Mouse (Mus musculus): ENCODE data around the gene Pnck. TPM values are rescaled to one million over a fixed set of nuclear protein-coding genes. Genes with fewer than 3 reads are reported as not detected.

Pnck gene
- polyA plus RNA-seq, 2 experiments, result 20.9 to 27.4 TPM

DNA sequence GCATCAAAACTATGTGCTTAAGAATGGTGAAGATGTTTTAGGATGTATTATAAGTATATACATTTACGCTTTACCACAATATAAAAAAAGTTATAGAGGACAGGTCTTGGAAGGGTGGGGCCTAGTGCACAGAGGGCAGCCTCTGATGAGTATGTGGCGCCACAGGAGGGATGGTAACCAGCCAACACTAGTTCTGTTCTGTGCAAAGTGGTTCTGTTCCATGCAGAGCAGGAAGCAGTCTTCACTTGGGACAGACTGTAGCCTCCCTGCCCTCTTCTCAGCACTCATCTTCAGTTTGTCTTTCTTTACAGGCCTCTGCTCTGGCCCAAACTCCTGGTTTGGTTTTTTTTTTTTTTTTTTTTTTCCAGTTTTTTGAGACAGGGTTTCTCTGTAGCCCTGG lies 24.2 kb upstream of the Pnck start:
- no peak overlapping the region for H3K4me2 ChIP-seq (replicated peaks; ENCODE audit: low read depth, low read length, severe bottlenecking)
- no peak for TF ChIP-seq POLR2A (IDR thresholded peaks at IDR 0.05; ENCODE audit: borderline replicate concordance, extremely low read depth, insufficient read depth, insufficient read length)
- no peak overlapping the region for H3K9ac ChIP-seq (ENCODE audit: low read depth, low read length, severe bottlenecking)
- H3K36me3 ChIP-seq (ENCODE audit: control insufficient read depth, insufficient read depth, low read length), result peaks cover 26% of the 10 kb centered on the region
- no peaks in the 10 kb centered on the region for H3K4me1 ChIP-seq (ENCODE audit: control insufficient read depth, insufficient read depth, low read length)
- no peaks in the 10 kb centered on the region for H3K27me3 ChIP-seq (ENCODE audit: control insufficient read depth, insufficient read depth, low read length)
- ATAC-seq (ENCODE audit: low FRiP score, low read depth) (no peak), DNase-seq (ENCODE audit: low spot score) (no peak)
- H3K27ac ChIP-seq (replicated peaks; ENCODE audit: low read depth, low read length), result no peak overlapping the region
- H3K9me3 ChIP-seq (ENCODE audit: control insufficient read depth, low read length), result no peaks in the 10 kb centered on the region
- 76% methylated on average over 2 of the region's 2 CpGs for WGBS
- no peak overlapping the region for H3K4me3 ChIP-seq (replicated peaks; ENCODE audit: low read length)

DNA sequence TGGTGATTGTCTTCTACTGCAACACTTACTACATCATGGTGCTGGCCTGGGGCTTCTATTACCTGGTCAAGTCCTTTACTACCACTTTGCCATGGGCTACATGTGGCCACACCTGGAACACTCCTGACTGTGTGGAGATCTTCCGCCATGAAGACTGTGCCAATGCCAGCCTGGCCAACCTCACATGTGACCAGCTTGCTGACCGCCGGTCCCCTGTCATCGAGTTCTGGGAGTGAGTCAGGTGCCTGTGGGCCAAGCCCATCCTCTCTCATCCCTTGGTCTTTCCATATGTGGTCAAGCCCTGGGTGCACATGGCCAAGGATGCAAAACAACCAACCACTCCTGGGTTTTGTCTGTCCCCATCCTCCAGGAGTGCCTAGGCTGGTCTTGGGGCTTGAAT lies 16.8 kb upstream of the Pnck start:
- no peaks in the 10 kb centered on the region for H3K9me3 ChIP-seq (ENCODE audit: control insufficient read depth, low read length)
- no peaks in the 10 kb centered on the region for H3K27me3 ChIP-seq (ENCODE audit: control insufficient read depth, insufficient read depth, low read length)
- H3K27ac ChIP-seq (replicated peaks; ENCODE audit: low read depth, low read length), result no peak overlapping the region
- H3K36me3 ChIP-seq (ENCODE audit: control insufficient read depth, insufficient read depth, low read length), result peaks cover 21% of the 10 kb centered on the region
- DNase-seq (ENCODE audit: low spot score), result no peak
- no peak for ATAC-seq (ENCODE audit: low FRiP score, low read depth)
- 0 out of 2 replicates have a peak, but pooled peaks cover 3% of the 10 kb centered on the region for H3K4me1 ChIP-seq (ENCODE audit: control insufficient read depth, insufficient read depth, low read length)
- H3K9ac ChIP-seq (ENCODE audit: low read depth, low read length, severe bottlenecking), result no peak overlapping the region
- WGBS, result 88% methylated on average over 4 of the region's 4 CpGs
- TF ChIP-seq POLR2A (IDR thresholded peaks at IDR 0.05; ENCODE audit: borderline replicate concordance, extremely low read depth, insufficient read depth, insufficient read length), result no peak
- no peak overlapping the region for H3K4me3 ChIP-seq (replicated peaks; ENCODE audit: low read length)
- no peak overlapping the region for H3K4me2 ChIP-seq (replicated peaks; ENCODE audit: low read depth, low read length, severe bottlenecking)

DNA sequence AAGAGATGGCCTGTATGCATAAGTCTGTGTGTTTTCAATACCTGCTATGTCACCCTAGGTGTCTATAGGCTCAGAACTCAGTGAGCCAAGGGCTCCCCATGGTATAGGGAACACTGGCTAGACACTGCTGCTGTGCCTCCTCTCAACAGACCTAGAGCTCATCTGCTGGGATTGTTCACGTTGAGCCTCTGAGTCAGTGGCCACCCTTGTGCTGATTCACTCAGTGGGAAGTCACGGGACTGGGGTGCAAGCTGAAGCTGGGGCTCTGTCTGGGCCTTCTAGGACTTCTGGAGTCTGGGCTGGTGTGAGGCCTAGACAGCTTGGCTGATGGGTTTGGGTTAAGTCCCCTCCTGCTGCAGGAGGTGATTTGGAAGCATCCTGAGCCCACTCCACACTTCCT lies 15.3 kb upstream of the Pnck start:
- ATAC-seq (ENCODE audit: low FRiP score, low read depth), result no peak
- Histone ChIP-seq H3K9me3 (ENCODE audit: control insufficient read depth, low read length) (no peaks in the 10 kb centered on the region), H3K4me1 (ENCODE audit: control insufficient read depth, insufficient read depth, low read length) (0 out of 2 replicates have a peak, but pooled peaks cover 3% of the 10 kb centered on the region), H3K36me3 (ENCODE audit: control insufficient read depth, insufficient read depth, low read length) (peaks cover 19% of the 10 kb centered on the region; the same call in 1 of the 2 replicates), H3K27me3 (ENCODE audit: control insufficient read depth, insufficient read depth, low read length) (no peaks in the 10 kb centered on the region), H3K9ac (ENCODE audit: low read depth, low read length, severe bottlenecking) (no peak overlapping the region), H3K27ac (replicated peaks; ENCODE audit: low read depth, low read length) (no peak overlapping the region), H3K4me3 (replicated peaks; ENCODE audit: low read length) (no peak overlapping the region), H3K4me2 (replicated peaks; ENCODE audit: low read depth, low read length, severe bottlenecking) (peak overlapping the region; percentile 64; the same call in 1 of the 2 replicates)
- TF ChIP-seq POLR2A (IDR thresholded peaks at IDR 0.05; ENCODE audit: borderline replicate concordance, extremely low read depth, insufficient read depth, insufficient read length), result no peak
- WGBS, result 74% methylated on average over 2 of the region's 2 CpGs
- no peak for DNase-seq (ENCODE audit: low spot score)

DNA sequence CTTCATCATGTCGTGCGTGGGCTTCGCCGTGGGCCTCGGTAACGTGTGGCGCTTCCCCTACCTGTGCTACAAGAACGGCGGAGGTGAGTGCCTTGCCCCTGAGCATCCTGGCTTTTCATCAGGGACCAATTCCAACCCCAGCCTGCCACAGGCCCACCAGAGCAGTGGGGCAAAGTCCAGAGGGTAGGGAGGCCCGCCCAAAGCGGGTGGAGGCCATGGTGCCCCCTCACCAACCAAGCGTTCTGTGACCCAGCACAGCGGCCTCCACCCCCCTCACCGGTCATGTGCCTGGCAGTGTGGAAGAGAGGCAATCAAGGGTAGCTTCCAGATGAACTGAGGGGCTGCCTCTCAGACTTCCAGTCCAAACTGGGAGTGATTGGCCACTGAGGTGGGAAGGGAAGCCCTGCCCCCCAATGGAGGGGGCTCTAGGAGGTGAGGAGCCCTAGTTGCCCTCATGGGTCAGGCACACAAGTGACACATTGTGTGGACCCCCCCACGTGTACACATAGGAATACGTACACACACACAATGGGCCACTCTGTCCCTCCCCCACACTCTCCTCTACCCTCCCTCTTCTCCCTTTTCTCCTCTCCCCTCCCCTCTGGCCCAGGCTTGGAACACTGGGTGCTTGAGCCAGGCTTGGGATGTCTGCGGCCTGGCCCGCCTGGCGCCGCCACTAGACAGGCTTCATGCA lies 14.2 kb upstream of the Pnck start:
- no peak for ATAC-seq (ENCODE audit: low FRiP score, low read depth)
- Histone ChIP-seq H3K9ac (ENCODE audit: low read depth, low read length, severe bottlenecking) (peak overlapping the region; percentile 76), H3K36me3 (ENCODE audit: control insufficient read depth, insufficient read depth, low read length) (peaks cover 13% of the 10 kb centered on the region; the same call in 1 of the 2 replicates)

DNA sequence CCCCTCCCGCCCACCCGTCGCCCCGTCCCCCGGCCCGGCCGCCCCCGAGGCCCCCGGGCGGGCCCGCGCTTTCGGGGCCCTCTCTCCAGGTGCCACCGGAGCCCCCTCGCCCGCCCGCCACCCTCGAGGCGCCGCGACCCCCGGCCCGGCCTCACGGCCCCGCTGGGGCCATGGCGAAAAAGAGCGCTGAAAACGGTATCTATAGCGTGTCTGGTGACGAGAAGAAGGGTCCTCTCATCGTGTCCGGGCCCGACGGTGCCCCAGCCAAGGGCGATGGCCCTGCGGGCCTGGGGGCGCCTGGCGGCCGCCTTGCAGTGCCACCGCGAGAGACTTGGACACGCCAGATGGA lies 13.7 kb upstream of the Pnck start:
- no peaks in the 10 kb centered on the region for H3K9me3 ChIP-seq (ENCODE audit: control insufficient read depth, low read length)
- H3K27me3 ChIP-seq (ENCODE audit: control insufficient read depth, insufficient read depth, low read length), result no peaks in the 10 kb centered on the region
- WGBS, result 9% methylated on average over 11 of the region's 42 CpGs
- H3K9ac ChIP-seq (ENCODE audit: low read depth, low read length, severe bottlenecking), result peak overlapping the region; percentile 76
- peaks cover 9% of the 10 kb centered on the region; the same call in 1 of the 2 replicates for H3K36me3 ChIP-seq (ENCODE audit: control insufficient read depth, insufficient read depth, low read length)
- H3K4me3 ChIP-seq (replicated peaks; ENCODE audit: low read length), result peak overlapping the region; percentile 55
- DNase-seq (ENCODE audit: low spot score) (no peak), ATAC-seq (ENCODE audit: low FRiP score, low read depth) (no peak)
- peak overlapping the region; percentile 58 for H3K27ac ChIP-seq (replicated peaks; ENCODE audit: low read depth, low read length)
- H3K4me2 ChIP-seq (replicated peaks; ENCODE audit: low read depth, low read length, severe bottlenecking), result peak overlapping the region; percentile 64
- no peak for TF ChIP-seq POLR2A (IDR thresholded peaks at IDR 0.05; ENCODE audit: borderline replicate concordance, extremely low read depth, insufficient read depth, insufficient read length)
- H3K4me1 ChIP-seq (ENCODE audit: control insufficient read depth, insufficient read depth, low read length), result 0 out of 2 replicates have a peak, but pooled peaks cover 3% of the 10 kb centered on the region

More for the DNA sequence above, 14.2 kb upstream of the Pnck start:
- Histone ChIP-seq H3K27ac (replicated peaks; ENCODE audit: low read depth, low read length) (0 out of 2 replicates have a peak overlapping the region, but pooled peaks have one; percentile 58), H3K4me3 (replicated peaks; ENCODE audit: low read length) (peak overlapping the region; percentile 55), H3K4me1 (ENCODE audit: control insufficient read depth, insufficient read depth, low read length) (0 out of 2 replicates have a peak, but pooled peaks cover 3% of the 10 kb centered on the region), H3K4me2 (replicated peaks; ENCODE audit: low read depth, low read length, severe bottlenecking) (peak overlapping the region; percentile 64), H3K27me3 (ENCODE audit: control insufficient read depth, insufficient read depth, low read length) (no peaks in the 10 kb centered on the region), H3K9me3 (ENCODE audit: control insufficient read depth, low read length) (no peaks in the 10 kb centered on the region)
- WGBS, result 33% methylated on average over 15 of the region's 20 CpGs
- no peak for TF ChIP-seq POLR2A (IDR thresholded peaks at IDR 0.05; ENCODE audit: borderline replicate concordance, extremely low read depth, insufficient read depth, insufficient read length)
- no peak for DNase-seq (ENCODE audit: low spot score)
